Mouse (Mus musculus): Measurements from ENCODE around the gene Brpf1.
"Not testable (repeated sequence)": the region's sequence is repeated elsewhere in the genome, so short reads cannot be mapped to it uniquely, and the experiment has no call there.

Brpf1 gene

DNA sequence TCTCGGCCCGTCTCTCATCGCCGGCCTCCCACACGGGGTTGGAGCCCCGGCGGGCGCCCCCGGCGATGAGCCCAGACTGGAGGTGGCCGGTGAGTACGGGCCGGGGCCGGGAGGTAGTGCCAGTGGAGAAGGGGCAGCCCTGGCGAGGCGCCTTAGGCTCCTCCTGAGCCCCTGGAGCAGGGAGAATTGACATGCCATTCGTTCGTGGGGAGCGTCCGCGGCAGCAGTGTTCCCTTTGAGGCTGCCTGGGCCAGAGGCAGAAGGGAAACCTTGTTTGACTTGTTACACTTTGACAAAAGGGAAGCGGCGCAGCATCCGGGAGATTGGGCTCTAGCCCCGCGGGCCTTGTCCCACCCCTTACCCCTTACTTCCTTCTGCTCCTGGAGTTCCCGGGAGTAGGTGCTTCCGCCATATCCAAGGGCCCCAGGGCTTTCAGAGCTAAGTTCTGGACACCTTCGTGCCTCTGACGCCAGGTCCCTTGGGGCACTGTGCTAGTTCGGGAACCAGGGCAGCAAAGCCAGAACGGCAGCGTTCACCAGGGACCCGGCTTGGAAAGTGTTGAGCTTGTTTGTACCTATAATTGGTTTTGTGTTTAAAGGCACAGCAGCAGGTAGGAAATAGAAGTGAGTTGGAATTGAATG lies 664 bp downstream of the Brpf1 start:
- DNase-seq (ENCODE audit: low spot score), result peak; percentile 47

DNA sequence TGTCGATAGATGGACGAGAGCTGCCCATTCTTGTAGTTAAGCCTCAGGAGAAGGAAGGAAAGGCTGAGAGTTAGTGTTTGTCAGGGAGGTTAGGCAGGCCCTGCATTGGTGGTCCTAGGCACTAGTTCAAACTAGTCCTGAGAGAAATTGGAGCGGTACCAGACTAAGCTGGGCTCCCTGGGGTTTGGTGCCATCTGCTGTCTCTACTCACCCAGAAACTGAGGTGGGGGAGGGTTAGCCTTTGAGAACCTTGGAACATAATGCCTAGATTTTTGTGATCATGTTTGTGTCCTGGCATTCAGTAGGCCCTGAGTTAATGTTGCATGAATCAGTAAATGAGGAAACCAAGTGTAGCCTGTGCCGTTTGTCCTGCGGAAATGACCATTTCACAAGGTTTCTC lies 1.2 kb downstream of the Brpf1 start:
- DNase-seq (ENCODE audit: low spot score), result no peak

DNA sequence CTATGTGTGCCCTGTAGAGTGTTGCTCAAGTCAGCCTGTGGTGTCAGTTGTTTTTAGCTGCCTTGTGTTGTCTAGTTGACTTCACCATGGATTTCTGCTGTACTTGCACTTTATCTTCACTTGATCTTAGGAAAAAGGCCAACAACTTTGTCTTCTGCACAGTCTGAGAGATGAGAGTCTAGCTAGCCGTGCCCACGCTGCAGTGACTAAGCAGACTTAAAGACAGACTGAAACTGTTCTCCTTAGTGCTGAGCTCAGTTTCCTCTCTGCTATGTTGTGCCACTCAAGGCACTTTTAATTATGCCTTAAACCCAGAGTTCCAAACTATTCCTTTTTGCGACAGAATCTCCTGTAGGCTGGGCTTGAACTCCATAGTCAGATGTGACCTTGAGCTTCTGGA lies 9.0 kb downstream of the Brpf1 start:
- no peak for DNase-seq (ENCODE audit: low spot score)

DNA sequence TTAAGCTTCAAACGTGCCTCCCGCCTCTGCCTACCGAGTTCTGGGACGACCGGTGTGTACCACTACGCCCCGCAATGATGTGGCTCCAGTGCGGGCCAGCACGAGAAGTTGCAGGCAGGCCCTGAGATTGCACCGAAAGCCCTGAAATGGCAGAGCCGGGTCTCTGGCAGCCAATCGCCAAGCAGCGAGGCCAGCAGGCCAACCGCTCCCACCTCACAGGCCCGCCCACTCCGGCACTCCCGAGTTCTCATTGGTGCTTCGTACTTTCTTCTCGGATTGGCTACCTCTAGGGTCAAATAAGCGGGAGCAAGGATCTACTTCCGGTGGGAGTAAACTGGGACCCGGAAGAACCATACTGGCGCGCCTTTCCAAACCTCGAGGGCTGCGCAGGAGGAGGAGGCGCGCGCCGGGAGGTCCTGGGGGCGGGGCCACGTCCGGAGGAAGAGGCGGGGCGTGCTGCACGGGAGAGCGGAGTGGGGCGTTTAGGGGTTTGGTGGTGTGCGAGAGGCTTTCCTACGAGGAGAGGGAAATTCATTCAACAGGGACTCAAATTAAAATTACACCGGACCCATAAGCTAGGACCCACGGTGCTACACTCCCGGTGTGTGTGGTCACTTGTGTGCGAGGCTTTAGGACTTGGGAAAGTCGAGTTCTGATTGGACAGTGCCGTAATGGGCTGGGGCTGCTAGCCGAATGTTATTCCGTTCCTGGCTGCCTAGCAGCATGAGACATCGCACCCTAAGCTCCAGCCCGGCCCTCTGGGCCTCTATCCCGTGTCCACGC lies 19.8 kb downstream of the Brpf1 start, which contains the start of gene Ogg1:
TSS of gene Ogg1 (plus strand) at position 440 of the 783 bp plus-strand sequence.
- DNase-seq (ENCODE audit: low spot score), result peak; percentile 98

DNA sequence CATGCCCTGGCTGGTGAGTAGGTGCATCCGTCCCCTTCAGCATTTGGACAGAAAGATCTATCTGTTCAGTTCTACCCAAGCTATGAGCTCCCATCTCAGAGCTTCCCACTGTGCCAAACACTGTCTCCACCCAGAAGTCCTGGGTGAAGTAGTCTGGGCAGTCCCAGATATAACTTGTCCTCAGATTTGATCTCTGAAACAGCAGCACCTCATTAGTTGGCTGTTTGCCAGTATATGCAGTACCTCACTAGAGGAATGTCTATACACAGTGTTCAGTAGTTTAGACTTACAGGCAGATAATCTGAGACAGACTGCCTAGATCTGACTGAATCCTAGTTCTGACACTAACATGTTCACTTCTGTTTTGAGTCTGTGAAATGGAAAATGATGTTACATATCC lies 22.5 kb downstream of the Brpf1 start:
- no peak for DNase-seq (ENCODE audit: low spot score)

DNA sequence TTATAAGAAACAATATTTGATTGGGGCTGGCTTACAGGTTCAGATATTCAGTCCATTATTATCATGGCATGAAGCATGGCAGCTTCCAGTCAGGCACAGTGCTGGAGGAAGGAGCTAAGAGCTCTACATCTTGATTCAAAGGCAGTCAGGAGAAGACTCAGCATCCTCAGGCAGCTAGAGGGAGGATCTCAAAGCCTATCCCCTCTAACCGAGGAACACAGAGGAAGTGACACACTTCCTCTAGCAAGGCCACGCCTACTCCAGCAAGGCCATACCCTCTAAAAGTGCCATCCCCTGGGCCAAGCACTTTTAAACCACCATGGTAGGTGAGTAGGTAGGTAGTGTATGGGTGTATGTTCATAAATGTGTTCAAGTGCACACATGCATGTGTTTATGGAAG lies 23.6 kb downstream of the Brpf1 start:
- DNase-seq (ENCODE audit: low spot score), result no peak

DNA sequence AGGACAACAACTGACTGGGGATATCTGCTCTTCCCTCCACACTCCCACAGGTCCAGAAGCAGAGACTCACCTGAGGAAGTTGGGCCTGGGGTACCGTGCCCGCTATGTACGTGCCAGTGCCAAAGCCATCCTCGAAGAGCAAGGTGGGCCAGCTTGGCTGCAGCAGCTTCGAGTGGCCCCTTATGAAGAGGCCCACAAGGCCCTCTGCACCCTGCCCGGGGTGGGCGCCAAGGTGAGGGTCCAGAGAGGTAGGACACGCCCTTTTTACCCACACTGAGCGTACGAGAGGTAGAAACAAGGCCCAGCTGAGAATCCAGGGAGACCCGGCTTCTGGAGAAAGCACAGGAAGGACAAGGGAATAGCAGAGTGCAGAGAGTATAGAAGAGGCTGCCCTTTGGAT lies 24.8 kb downstream of the Brpf1 start:
- no peak for DNase-seq (ENCODE audit: low spot score)

DNA sequence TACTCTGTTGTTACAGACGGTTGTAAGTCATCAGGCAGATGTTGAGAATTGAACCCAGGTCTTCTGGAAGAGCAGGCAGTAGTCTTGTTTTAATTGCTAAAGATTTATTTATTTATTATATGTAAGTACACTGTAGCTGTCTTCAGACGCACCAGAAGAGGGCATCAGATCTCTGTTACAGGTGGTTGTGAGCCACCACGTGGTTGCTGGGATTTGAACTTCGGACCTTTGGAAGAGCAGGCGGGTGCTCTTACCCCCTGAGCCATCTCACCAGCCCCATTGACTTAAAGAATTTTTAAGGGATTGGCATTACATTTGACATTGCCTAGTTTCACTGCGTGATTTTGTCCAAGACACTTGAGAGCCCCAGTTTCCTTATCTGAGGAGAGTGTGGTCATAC lies 25.8 kb downstream of the Brpf1 start:
- not testable (repeated sequence) for DNase-seq (ENCODE audit: low spot score)

DNA sequence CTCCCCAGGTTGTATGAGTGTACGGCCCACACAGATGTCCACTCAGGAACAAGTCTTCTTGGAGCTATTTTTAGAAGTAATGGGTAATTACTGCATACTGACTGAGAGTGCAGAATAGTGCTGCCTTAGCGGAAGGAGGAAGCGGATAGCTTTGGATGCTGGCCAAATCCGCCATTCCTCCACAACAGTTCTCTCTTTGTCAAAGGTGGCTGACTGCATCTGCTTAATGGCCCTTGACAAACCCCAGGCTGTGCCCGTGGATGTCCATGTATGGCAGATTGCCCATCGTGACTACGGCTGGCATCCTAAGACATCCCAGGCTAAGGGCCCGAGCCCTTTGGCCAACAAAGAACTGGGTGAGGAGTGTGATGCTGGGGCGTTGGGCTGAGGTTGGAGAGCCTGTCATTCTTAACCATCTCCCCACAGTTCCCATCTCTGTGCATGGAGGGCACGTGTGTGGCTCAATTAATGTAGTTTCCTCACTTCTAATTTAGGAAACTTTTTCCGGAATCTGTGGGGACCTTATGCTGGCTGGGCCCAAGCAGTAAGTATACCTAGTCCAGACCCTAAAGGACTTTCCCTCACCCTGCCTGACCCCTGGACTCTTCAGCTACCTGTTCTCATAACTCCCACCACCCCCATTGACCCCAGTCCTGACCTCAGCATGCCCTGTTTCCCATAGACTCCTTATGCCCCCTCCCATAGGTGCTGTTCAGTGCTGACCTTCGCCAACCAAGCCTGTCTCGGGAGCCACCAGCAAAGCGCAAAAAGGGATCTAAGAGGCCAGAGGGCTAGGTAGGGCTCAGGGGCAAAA lies 26.4 kb downstream of the Brpf1 start:
- peak; percentile 75 for DNase-seq (ENCODE audit: low spot score)

DNA sequence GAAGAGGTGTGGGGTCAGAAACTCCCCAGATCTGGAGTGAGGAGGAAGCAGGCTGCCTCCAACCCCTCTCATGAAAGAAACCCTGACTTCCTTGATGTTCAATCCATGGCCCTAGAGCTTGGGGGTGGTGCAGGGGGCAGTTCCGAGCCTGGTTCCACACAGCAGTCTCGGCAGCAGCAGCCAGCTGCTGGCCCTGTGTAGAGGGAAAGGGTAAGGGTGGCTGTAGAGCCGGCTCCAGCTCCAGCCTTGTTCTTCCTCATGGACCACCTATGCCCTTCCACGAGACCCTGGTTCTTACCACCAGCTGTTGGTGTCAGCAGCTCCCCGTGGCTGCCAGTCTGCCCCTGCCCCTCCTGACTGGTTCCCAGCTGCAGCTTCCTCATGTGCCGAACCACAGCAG lies 27.3 kb downstream of the Brpf1 start:
- DNase-seq (ENCODE audit: low spot score), result no peak

DNA sequence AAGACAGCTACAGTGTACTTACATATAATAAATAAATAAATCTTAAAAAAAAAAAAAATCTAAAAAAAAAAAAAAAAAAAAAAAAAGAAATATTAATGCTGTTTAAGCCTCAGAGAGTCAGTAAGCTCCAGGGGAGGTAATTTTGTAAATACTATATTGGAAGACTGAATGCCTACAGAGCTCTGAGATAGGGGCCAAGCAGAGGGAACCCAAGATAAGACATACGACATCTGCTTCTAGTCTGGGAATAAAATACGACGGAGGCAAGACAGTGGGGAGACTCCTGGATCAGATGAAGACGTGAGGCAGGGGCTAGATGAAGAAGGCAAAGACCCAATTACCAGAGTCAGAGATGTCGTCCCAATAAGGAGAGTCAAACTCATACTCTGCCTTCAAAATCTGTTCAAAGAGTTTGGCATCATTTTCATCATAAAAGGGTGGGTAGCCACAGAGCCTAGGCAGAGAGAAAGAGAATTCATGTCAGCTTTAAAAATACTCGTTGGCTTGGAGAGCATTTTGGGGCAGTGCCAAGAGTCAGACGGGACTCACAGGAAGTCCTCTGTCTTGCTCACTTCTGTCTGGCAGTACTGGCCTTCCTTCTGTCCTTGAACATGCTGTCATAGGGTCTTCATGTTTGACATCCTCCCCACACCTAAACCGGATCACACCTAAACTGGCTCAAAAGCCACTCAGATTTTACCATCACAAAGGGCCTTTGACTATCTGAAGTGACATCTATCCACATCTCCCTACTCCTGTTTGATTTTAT lies 30.1 kb downstream of the Brpf1 start:
- no peak for DNase-seq (ENCODE audit: low spot score)

DNA sequence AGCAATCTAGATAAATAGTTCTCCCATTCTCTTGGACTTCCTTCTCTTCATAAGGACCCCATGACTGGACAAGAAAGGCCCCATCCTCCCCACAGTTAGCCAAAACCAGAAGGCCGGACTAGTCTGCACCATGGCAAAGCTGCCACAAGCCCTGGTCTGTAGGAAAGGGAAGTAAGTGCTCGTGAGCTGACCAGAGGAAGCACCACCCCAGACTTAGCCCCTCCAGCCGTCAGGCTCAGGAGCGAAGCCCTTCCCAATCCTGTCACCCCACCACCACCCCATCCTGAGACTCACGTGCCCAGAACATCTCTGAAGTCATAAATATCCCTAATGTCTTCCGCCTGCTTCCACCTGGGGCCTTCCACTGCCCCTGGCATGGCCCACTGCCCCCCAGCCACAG lies 34.6 kb downstream of the Brpf1 start:
- no peak for DNase-seq (ENCODE audit: low spot score)

DNA sequence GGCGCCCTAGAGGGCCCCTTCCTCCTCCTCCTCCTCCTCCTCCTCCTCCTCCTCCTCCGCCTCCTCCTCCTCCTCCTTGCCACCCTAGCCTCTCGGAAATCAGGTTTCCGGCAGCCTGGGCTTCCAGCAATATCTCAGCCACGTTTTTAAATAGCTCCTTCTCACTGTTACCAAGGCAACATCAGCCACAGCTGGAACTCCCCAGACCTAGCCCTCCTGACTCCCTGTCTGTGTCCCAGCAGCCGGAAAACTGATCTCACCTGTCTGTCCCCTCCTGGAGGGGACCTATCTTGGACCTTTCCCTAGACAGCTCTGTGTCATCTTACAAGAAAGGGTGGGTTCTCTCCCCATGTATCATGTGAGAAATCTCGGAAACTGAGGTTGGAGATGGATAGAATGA lies 35.4 kb downstream of the Brpf1 start:
- no peak for DNase-seq (ENCODE audit: low spot score)

DNA sequence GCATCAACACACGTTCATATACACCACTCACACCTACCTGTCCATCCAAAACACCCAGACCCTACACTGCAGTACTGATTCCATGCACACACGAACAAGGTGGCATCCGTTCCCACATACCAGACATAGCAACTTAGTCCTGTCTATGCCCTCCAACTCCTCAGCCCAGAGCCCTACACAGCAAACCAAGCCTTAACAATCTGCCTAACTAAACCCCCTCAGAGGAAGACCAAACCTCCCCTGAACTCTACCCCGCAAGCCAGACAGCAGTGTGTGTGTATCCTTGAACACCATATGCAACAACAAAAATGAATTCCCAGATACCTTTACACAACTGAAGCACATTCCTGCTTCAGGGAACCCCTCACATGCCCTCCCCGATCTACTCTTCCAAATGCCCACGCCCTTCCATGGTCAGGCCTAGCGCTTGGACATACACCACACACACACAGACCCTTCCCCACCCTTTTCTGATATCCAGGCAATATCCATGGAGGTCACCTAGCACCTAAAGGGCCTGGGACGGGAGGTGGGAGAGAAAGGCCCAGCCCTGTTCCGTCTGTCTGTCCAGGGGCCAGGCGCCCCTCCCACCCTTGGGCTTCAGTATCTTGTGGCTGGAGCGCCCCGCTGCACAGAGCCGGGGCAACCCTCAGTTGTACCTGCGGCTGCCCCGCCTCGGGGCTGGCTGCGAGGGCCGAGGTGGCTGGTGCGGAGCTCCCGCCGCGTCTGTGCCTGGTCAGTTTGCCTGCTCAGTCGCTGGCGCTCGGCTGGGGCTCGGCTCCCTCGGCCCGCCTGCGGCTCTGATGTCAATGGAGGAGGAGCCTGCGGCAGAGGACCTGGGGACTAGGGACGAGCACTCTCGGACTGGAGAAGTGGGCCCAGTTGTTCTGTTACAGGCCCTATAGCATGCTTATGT lies 36.5 kb downstream of the Brpf1 start, which contains the start of gene Camk1:
TSS of gene Camk1 (minus strand) at position 808 of the 916 bp plus-strand sequence.
- peak; percentile 86 for DNase-seq (ENCODE audit: low spot score)

DNA sequence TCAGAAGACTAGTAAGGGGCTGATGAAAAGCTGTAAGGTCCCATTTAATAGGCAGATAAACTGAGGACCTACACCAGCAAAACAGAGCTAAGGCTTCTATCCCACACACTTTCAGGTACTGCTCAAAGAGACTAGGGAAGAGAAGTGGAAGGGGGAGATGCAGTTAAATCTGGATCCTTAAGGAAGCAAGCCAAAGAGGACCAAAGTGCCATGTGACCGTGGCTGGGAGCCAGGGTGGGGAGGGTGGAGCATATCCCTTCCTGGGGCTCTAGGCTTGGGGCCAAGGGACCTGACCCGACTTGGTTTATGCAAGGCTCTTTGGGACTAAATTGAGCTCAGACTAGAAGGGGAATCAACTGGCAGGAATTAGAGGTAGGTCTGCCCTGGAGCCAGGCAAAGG lies 37.4 kb downstream of the Brpf1 start:
- DNase-seq (ENCODE audit: low spot score), result peak; percentile 75

DNA sequence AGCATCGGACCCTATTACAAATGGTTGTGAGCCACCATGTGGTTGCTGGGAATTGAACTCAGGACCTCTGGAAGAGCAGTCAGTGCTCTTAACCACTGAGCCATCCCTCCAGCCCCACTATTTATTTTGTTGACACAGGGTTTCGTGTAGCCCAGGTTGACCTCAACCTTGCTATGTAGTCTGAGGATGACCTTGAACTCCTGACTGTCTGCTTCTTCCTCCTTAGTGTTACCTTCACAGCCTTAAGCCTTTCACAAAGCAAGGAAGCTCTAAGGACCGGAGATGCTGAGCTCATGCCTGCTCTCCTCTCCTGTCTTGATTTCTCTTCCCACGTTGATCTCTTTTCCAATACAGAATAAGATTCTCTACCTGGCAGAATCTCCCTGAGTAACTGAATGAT lies 40.0 kb downstream of the Brpf1 start:
- DNase-seq (ENCODE audit: low spot score), result no peak

DNA sequence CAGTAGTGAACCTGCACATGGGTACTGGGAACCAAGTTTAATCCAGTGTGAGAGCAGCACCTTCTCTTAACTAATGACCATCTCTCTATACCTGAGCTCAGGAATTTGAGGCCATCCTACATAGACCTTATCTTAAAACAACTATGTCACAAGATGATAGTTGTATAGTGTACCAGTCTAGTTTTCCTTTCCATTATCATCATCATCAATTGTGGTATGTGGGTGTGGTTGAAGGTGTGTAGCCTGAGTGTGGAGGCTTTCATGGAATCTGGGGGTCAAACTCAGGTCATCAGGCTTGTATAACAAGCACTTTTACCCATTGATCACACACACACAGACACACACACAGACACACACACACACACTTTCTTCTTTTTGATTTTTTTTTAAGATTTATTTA lies 43.6 kb downstream of the Brpf1 start:
- DNase-seq (ENCODE audit: low spot score), result no peak

DNA sequence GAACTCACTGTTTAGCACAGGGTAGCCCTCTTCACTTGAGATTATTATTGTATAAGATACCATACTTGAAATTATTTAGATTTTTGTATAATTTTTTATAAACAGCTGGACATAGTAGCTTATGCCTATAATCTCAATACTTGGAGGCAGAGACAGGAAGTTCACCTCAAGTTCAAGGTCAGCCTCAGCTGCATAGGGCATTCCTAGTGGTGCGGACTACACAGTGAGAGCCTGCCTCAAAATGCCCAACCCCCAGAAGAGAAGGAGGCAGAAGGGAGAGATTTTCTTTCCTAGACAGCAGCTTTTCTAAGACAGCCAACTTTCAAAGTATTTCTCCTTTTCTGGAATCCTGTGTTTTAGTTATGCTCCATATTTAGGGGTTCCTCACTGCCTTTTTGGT lies 44.2 kb downstream of the Brpf1 start:
- no peak for DNase-seq (ENCODE audit: low spot score)

DNA sequence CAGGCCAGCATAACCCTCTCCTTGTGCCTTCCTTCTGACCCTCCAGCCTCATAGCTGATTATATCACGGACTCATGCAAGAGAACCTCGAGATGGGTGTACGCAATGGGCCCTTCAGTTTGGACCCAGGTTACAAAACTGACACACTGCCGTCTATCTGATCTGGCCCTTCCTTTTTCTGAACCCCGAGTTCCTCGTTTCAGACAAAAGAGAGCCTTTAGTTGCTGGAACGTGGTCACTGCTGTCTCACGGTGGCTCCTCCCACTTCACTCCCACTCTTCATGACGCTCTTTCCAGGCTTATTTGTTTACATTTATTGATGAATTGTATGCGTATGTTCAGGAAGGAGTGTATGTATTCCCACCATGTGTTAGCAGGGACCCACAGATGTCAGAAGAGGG lies 44.7 kb downstream of the Brpf1 start:
- DNase-seq (ENCODE audit: low spot score), result no peak

DNA sequence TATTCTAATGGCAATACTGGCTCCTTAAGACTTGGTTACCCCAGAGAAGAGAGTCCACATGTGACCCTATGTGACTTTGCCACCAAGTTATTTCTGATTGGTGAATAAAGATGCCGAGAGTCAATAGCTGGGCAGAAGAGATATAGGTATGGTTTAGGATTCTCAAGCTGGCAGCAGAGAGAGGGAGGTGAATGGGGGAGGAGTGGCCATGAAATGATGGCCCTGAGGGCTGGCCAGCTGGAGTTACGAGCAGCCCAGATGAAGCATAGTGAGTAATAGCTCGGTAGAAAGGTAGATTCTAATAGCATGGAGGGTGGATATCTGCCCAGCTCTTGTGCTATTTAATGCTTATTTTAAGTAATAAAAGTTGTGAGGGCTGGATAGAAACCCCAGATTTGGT lies 45.9 kb downstream of the Brpf1 start:
- no peak for DNase-seq (ENCODE audit: low spot score)

DNA sequence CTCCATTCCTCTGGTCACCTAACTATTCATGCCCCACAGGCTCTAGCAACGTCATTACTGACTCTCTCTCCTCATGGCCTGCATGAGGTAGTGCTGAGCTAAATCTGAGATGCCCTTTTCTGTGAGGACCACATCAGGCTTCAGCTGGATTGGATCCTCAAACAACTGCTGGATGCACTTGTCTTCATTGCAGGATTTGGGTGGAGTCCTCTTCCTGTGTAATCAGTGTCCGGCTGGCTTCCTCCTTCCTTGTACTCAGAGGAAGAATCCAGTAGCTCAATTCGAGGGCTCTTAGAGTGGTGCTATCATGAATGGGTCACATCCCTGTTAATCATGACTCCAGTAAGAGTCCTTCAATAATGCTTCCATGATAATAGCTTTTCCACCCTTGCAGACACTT lies 46.8 kb downstream of the Brpf1 start:
- no peak for DNase-seq (ENCODE audit: low spot score)
